Mouse (Mus musculus): Measurements from ENCODE around the gene Rxylt1.

Rxylt1 gene

GRCm38 (mm10) chr10:122044926-122045325, 52.2 kb downstream of the Rxylt1 start:
- no peak for DNase-seq (ENCODE audit: low spot score)

GRCm38 (mm10) chr10:122040372-122040771, 56.8 kb downstream of the Rxylt1 start:
- no peak for DNase-seq (ENCODE audit: low spot score)

GRCm38 (mm10) chr10:122039566-122039965, 57.6 kb downstream of the Rxylt1 start:
- DNase-seq (ENCODE audit: low spot score) = no peak

- no peak for DNase-seq (ENCODE audit: low spot score)
Observed at GRCm38 (mm10) chr10:122038554-122038953, 58.6 kb downstream of the Rxylt1 start.

GRCm38 (mm10) chr10:122033271-122033670, 63.9 kb downstream of the Rxylt1 start:
- DNase-seq (ENCODE audit: low spot score) = no peak

GRCm38 (mm10) chr10:122030420-122030819, 66.8 kb downstream of the Rxylt1 start:
- no peak for DNase-seq (ENCODE audit: low spot score)

GRCm38 (mm10) chr10:122029738-122030137, 67.4 kb downstream of the Rxylt1 start:
- no peak for DNase-seq (ENCODE audit: low spot score)

Measured in ovary, postnatal 10 days (tissue).